Comparison of ENCODE assay signal across 31 mouse cellular contexts in genomic region chr14:8264378-8264777, GRCm38 (mm10). TPM values are rescaled to one million over a fixed set of nuclear protein-coding genes. Genes with fewer than 3 reads are reported as not detected.
"Had no signal": no experiment of that assay in that cellular context is flagged by ENCODE, and none has a peak within 500 bp of the region (broad histone marks: within the 10 kb centered on the region; RNA-seq: fewer than 3 reads in every experiment).

No protein-coding gene starts in this region.

- DNase-seq: cerebellum, adult 2 months; cerebellum, adult 8-10 months; cerebellum, adult 9-10 months; cerebellum, adult 9-11 months; cerebellum, postnatal 10 days; cerebellum, postnatal 14 days; cerebellum, postnatal 25 days; embryo, embryonic 11 days; forebrain, postnatal 0 days; gastrocnemius, adult 2 months; gastrocnemius, postnatal 10 days; gastrocnemius, postnatal 14 days; gastrocnemius, postnatal 25 days; gastrocnemius, postnatal 36 days; heart, adult 18-20 months; heart, adult 2 months had no signal

- H3K27me3 ChIP-seq: embryonic facial prominence, embryonic 12.5 days; embryonic facial prominence, embryonic 13.5 days; embryonic facial prominence, embryonic 15.5 days; forebrain, embryonic 12.5 days; forebrain, embryonic 13.5 days; forebrain, embryonic 15.5 days had no signal

- H3K4me1 ChIP-seq: embryonic facial prominence, embryonic 10.5 days; embryonic facial prominence, embryonic 12.5 days; embryonic facial prominence, embryonic 13.5 days; embryonic facial prominence, embryonic 15.5 days; forebrain, embryonic 10.5 days; forebrain, embryonic 12.5 days; forebrain, embryonic 13.5 days; forebrain, embryonic 15.5 days had no signal

- H3K27ac ChIP-seq: embryonic facial prominence, embryonic 10.5 days; embryonic facial prominence, embryonic 12.5 days; embryonic facial prominence, embryonic 13.5 days; embryonic facial prominence, embryonic 15.5 days; forebrain, embryonic 10.5 days; forebrain, embryonic 12.5 days; forebrain, embryonic 13.5 days; forebrain, embryonic 15.5 days; gastrocnemius, adult 2 months; heart, adult 2 months had no signal

- H3K36me3 ChIP-seq: embryonic facial prominence, embryonic 10.5 days; embryonic facial prominence, embryonic 12.5 days; embryonic facial prominence, embryonic 13.5 days; embryonic facial prominence, embryonic 15.5 days; forebrain, embryonic 10.5 days; forebrain, embryonic 12.5 days; forebrain, embryonic 15.5 days had no signal

- H3K9ac ChIP-seq: embryonic facial prominence, embryonic 12.5 days; embryonic facial prominence, embryonic 13.5 days; embryonic facial prominence, embryonic 15.5 days; forebrain, embryonic 12.5 days; forebrain, embryonic 13.5 days; forebrain, embryonic 15.5 days; forebrain, postnatal 0 days had no signal

- H3K9me3 ChIP-seq: embryonic facial prominence, embryonic 10.5 days; embryonic facial prominence, embryonic 12.5 days; embryonic facial prominence, embryonic 13.5 days; embryonic facial prominence, embryonic 15.5 days; forebrain, embryonic 10.5 days; forebrain, embryonic 12.5 days; forebrain, embryonic 13.5 days; forebrain, embryonic 15.5 days had no signal

- H3K4me3 ChIP-seq: embryonic facial prominence, embryonic 10.5 days; embryonic facial prominence, embryonic 12.5 days; embryonic facial prominence, embryonic 13.5 days; embryonic facial prominence, embryonic 15.5 days; erythroblast, embryonic 14.5 days; forebrain, embryonic 10.5 days; forebrain, embryonic 12.5 days; forebrain, embryonic 13.5 days; forebrain, embryonic 15.5 days; gastrocnemius, adult 2 months; heart, adult 2 months had no signal

- ATAC-seq: forebrain, embryonic 13.5 days; forebrain, embryonic 14.5 days; forebrain, embryonic 15.5 days; forebrain, embryonic 16.5 days; forebrain, postnatal 0 days had no signal

- H3K4me2 ChIP-seq: embryonic facial prominence, embryonic 12.5 days; embryonic facial prominence, embryonic 13.5 days; embryonic facial prominence, embryonic 15.5 days; forebrain, embryonic 12.5 days; forebrain, embryonic 13.5 days; forebrain, embryonic 15.5 days had no signal

RNA-seq across cellular contexts. Expression of gene Acox2, which starts 5.2 kb away (rescaled TPM):
- total RNA-seq: common myeloid progenitor, adult 5-6 weeks; granulocyte monocyte progenitor cell, adult 5-6 weeks had no signal
- polyA plus RNA-seq: embryonic facial prominence, embryonic 10.5 days; embryonic facial prominence, embryonic 11.5 days; embryonic facial prominence, embryonic 12.5 days; embryonic facial prominence, embryonic 13.5 days; erythroblast, embryonic 14.5 days; forebrain, embryonic 10.5 days; forebrain, embryonic 11.5 days; forebrain, embryonic 12.5 days; forebrain, embryonic 13.5 days; forebrain, embryonic 14.5 days; forebrain, embryonic 15.5 days had no signal

RNA-seq across cellular contexts. Expression of gene Fam107a, which starts 53.4 kb away (rescaled TPM):
- total RNA-seq: common myeloid progenitor, adult 5-6 weeks; granulocyte monocyte progenitor cell, adult 5-6 weeks had no signal
- polyA plus RNA-seq: erythroblast, embryonic 14.5 days had no signal
